Mouse (Mus musculus) intestine, postnatal 0 days (tissue): ENCODE results near the gene Glis3. TPM values are rescaled to one million over a fixed set of nuclear protein-coding genes. Genes with fewer than 3 reads are reported as not detected.

Source experiments
- ATAC-seq: fragments of 200-750 bp; cut with Nextera tagmentation; 2 replicates; pipeline ENCODE4 v1.8.0; 2017; ENCODE audit warnings: mild to moderate bottlenecking, moderate TSS enrichment, moderate library complexity
- H3K27ac ChIP-seq: fragments of 300-500 bp; sonication (generic); 2 replicates; pipeline ENCODE4 v1.5.1; 2014; ENCODE audit warnings: mild to moderate bottlenecking, low read depth, low read length, moderate library complexity
- H3K27me3 ChIP-seq: fragments of 300-500 bp; sonication (generic); replicated peaks from 2 replicates; pipeline ENCODE4 v1.6.1; 2014; ENCODE audit warnings: low read length, mixed read lengths; ENCODE audit not compliant: control insufficient read depth, insufficient read depth
- H3K36me3 ChIP-seq: fragments of 300-500 bp; sonication (generic); 2 replicates; pipeline ENCODE4 v1.6.1; 2014; ENCODE audit warnings: mild to moderate bottlenecking, moderate library complexity; ENCODE audit not compliant: control insufficient read depth, insufficient read depth
- H3K4me1 ChIP-seq: fragments of 300-500 bp; sonication (generic); replicated peaks from 2 replicates; pipeline ENCODE4 v1.6.1; 2014; ENCODE audit warnings: antibody characterized with exemption, low read length, mixed read lengths; ENCODE audit not compliant: control insufficient read depth, insufficient read depth
- H3K4me2 ChIP-seq: fragments of 300-500 bp; sonication (generic); replicated peaks from 2 replicates; pipeline ENCODE4 v1.6.1; 2014; ENCODE audit warnings: low read depth, mild to moderate bottlenecking, moderate library complexity
- H3K4me3 ChIP-seq: fragments of 300-500 bp; sonication (generic); 2 replicates; pipeline ENCODE4 v1.5.1; 2014; ENCODE audit warnings: low read depth, low read length
- H3K9ac ChIP-seq: fragments of 300-500 bp; sonication (generic); 2 replicates; pipeline ENCODE4 v1.6.1; 2014; ENCODE audit warnings: mild to moderate bottlenecking, low read depth, low read length
- H3K9me3 ChIP-seq: fragments of 300-500 bp; sonication (generic); 2 replicates; pipeline ENCODE4 v1.6.1; 2016; ENCODE audit warnings: mixed run types; ENCODE audit not compliant: control insufficient read depth
- CTCF ChIP-seq: sonication (generic); IDR thresholded peaks from 2 replicates; pipeline ENCODE4 v1.5.1; 2016; ENCODE audit warnings: low read depth, mild to moderate bottlenecking, control low read depth, antibody characterized with exemption, moderate library complexity
- WGBS: fragments of 180-500 bp; shearing (Covaris S2); extraction: QIAGEN DNeasy Blood & Tissue Kit; methylation state at CpG from one replicate; pipeline ENCODE4 v1.1.7; 2014; 5-methylcytosine and 5-hydroxymethylcytosine counted together
- polyA plus RNA-seq: library from polyadenylated mRNA; unstranded; fragments of >200 nt; fragmentation: Nextera tagmentation; extraction: Ambion mirVana; gene quantifications from 2 replicates; pipeline ENCODE4 v1.2.1, GENCODE M21; 2015

The Glis3 gene
- polyA plus RNA-seq, 1 experiment from 2014 or later, result 0.86 TPM

DNA sequence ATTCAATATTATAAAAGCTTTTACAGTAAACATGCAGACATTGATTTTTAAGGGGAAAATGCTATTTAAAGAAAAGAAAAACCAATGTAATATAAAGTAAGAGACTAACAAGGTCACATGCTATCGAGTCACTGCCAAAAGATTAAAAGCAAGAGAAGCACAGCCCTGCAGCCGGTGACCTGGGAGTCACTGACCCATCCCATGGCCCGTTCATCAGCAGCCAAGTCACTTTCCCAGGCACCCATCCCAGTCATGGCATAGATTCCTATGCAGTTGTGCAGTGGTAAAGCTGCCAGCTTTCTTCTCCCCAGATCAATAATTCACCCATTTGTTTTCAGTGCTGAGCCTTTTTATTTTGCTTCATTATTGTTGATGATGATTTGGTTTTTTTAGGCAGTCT lies 110.0 kb downstream of the Glis3 start:
- no peak for TF ChIP-seq CTCF
- 72% methylated on average over 3 of the region's 3 CpGs for WGBS
- Histone ChIP-seq H3K4me3 (no peak overlapping the region), H3K9me3 (no peaks in the 10 kb centered on the region), H3K4me1 (no peaks in the 10 kb centered on the region), H3K9ac (no peak overlapping the region), H3K4me2 (no peak overlapping the region), H3K36me3 (no peaks in the 10 kb centered on the region), H3K27ac (no peak overlapping the region), H3K27me3 (no peaks in the 10 kb centered on the region)
- no peak for ATAC-seq

DNA sequence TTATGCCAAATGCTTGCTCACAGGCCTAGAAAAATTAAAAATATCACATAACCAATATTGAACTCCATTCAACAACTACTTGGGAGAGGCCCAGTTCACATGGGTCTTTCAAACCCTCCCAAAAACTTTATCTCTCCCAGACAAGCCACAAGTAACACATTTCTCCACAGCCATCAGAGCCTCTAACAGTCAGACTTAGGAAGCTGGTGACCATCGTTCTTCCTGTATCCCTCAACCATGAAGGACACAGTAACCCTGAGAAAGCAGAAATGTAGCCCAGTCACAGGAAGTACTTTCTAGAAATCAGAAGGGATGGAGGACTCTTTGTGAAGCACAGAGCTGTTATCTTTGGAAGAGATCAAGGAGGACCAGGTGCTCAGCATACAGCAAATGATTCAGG lies 112.8 kb downstream of the Glis3 start:
- H3K27ac ChIP-seq, result no peak overlapping the region
- no peaks in the 10 kb centered on the region for H3K27me3 ChIP-seq
- no peaks in the 10 kb centered on the region for H3K9me3 ChIP-seq
- ATAC-seq, result no peak
- no peak overlapping the region for H3K4me3 ChIP-seq
- H3K9ac ChIP-seq, result no peak overlapping the region
- 82% methylated on average over 1 of the region's 1 CpGs for WGBS
- no peak overlapping the region for H3K4me2 ChIP-seq
- no peak for TF ChIP-seq CTCF
- no peaks in the 10 kb centered on the region for H3K36me3 ChIP-seq
- H3K4me1 ChIP-seq, result no peaks in the 10 kb centered on the region

DNA sequence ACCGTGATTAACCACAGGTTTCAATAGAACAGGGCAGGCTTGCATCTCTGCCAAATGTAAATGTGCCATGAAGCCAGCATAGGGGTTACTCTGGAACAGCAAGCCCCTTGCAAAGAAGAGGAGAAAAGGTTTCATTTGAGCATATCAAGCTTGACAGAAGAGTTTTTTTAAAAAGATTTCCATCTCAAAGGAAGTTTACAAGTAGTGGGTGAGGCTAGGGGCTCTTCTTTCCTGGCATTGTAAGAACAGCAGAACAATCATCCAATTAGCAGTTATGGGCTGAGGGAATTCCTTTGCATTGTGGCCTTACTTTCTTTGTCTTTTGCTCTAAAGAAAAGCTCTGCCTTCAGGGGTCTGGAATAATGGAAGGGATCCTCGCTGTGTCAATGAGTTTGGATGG lies 113.3 kb downstream of the Glis3 start:
- Histone ChIP-seq H3K27me3 (no peaks in the 10 kb centered on the region), H3K4me2 (no peak overlapping the region), H3K9ac (no peak overlapping the region), H3K36me3 (no peaks in the 10 kb centered on the region), H3K4me1 (no peaks in the 10 kb centered on the region), H3K27ac (no peak overlapping the region), H3K4me3 (no peak overlapping the region), H3K9me3 (no peaks in the 10 kb centered on the region)
- WGBS, result 56% methylated on average over 2 of the region's 2 CpGs
- no peak for ATAC-seq
- no peak for TF ChIP-seq CTCF

DNA sequence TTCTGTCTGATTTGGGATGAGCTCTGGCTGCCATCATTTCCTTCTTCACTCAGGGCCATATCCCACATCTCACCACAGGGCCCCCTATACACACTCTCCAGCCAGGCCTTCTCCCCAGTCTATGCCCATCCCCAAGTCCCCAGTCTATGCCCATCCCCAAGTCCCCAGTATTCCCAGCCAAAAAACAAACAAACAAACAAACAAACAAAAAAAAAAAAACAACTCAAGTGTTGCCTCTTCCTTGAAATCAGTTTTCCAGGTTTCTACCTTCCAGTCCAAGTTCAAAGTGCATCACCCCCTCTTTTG lies 118.2 kb downstream of the Glis3 start:
- no peaks in the 10 kb centered on the region for H3K9me3 ChIP-seq
- no peak for TF ChIP-seq CTCF
- H3K4me2 ChIP-seq, result no peak overlapping the region
- H3K4me1 ChIP-seq, result peaks cover 5% of the 10 kb centered on the region; the same call in 1 of the 2 replicates
- no peak overlapping the region for H3K27ac ChIP-seq
- H3K36me3 ChIP-seq, result no peaks in the 10 kb centered on the region
- no peak for ATAC-seq
- no peak overlapping the region for H3K4me3 ChIP-seq
- no peaks in the 10 kb centered on the region for H3K27me3 ChIP-seq
- no peak overlapping the region for H3K9ac ChIP-seq

DNA sequence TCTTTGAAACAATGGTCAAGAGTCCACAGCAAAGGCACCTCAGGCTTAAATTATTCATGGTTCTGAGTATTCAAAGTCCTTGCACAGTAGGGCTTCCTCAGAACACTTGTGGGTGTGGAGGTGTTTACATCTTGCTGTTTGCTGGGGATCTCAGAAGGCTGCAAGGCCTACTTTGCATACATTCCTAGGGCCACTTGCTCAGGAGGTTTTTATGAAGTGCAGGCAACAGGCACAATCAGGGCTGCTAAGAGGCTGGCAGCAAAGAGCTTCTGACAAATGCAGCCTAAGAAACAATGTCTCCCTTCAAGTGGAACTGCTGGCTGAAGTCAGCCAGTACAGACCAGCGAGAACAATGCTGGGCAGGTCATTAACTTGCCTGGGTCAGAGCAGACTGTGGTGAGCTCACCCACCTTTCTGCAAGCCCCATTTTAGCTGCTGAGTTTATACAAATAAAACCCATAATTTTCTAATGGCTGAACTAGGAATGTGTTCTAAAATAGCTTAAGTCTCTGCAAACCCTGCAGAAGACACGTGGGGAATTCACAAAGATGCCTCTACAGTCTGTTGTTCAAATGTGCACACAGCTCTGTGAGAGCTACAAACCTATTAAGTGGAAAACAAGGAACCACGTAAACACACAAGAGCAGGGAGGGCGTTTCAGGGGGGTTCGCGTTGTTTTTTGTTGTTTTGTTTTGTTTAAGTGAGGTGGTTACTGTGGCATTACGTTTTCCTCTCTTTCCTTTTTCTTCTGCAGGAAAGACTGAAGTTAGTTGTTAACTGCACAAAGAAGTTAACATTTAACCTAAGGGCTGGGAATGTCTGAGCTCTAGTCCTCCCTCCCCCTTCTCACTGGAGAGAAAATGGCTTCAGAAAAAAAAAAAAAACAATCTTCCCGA lies 118.8 kb downstream of the Glis3 start:
- Histone ChIP-seq H3K9ac (no peak overlapping the region), H3K36me3 (no peaks in the 10 kb centered on the region), H3K27me3 (no peaks in the 10 kb centered on the region), H3K9me3 (no peaks in the 10 kb centered on the region), H3K4me2 (peak overlapping the region; percentile 32; the same call in 1 of the 2 replicates), H3K27ac (no peak overlapping the region), H3K4me1 (peaks cover 5% of the 10 kb centered on the region; the same call in 1 of the 2 replicates), H3K4me3 (no peak overlapping the region)
- TF ChIP-seq CTCF, result no peak
- 27% methylated on average over 8 of the region's 8 CpGs for WGBS
- no peak for ATAC-seq

- WGBS, result 32% methylated on average over 7 of the region's 7 CpGs
- peaks cover 5% of the 10 kb centered on the region; the same call in 1 of the 2 replicates for H3K4me1 ChIP-seq
- no peak overlapping the region for H3K27ac ChIP-seq
- no peaks in the 10 kb centered on the region for H3K9me3 ChIP-seq
- no peak overlapping the region for H3K9ac ChIP-seq
- H3K27me3 ChIP-seq, result no peaks in the 10 kb centered on the region
- no peak for ATAC-seq
- H3K36me3 ChIP-seq, result no peaks in the 10 kb centered on the region
- no peak for TF ChIP-seq CTCF
- H3K4me3 ChIP-seq, result no peak overlapping the region
- H3K4me2 ChIP-seq, result no peak overlapping the region
Measured at GRCm38 (mm10) chr19:28559836-28560235, 120.0 kb downstream of the Glis3 start.

DNA sequence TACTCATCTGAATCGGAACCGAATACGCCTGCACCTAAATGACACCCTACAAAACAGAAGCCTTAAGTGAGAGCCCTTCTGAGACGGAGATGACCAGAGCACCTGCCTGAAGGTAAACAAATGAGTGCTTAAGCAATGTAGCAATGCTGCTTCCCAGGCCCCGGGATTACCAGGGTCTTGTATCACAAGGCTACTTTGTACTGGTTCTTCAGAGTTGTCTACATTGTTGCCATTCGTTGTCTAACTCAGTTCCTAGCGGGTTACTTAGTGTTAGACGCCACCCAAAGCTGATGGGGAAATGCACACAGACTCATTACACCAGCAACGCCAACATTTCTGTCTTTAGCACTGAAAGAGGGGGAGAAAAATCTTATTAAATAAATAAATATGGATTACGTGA lies 120.5 kb downstream of the Glis3 start:
- Histone ChIP-seq H3K4me3 (no peak overlapping the region), H3K4me2 (no peak overlapping the region), H3K9me3 (no peaks in the 10 kb centered on the region), H3K27me3 (no peaks in the 10 kb centered on the region), H3K36me3 (no peaks in the 10 kb centered on the region), H3K4me1 (peaks cover 5% of the 10 kb centered on the region; the same call in 1 of the 2 replicates), H3K27ac (no peak overlapping the region), H3K9ac (no peak overlapping the region)
- no peak for TF ChIP-seq CTCF
- no peak for ATAC-seq
- 63% methylated on average over 10 of the region's 10 CpGs for WGBS
